Mouse (Mus musculus) natural killer cell, adult 2 months (primary cell): ENCODE results near the gene Zfp963.
"Not testable (repeated sequence)": the region's sequence is repeated elsewhere in the genome, so short reads cannot be mapped to it uniquely, and the experiment has no call there.

Experiments
- DNase-seq, 2 experiments: peaks; one replicate each; pipeline ENCODE4 v3.0.0; 2022; ENCODE audit warnings: low spot score in 2 of 2

Zfp963 gene

DNA sequence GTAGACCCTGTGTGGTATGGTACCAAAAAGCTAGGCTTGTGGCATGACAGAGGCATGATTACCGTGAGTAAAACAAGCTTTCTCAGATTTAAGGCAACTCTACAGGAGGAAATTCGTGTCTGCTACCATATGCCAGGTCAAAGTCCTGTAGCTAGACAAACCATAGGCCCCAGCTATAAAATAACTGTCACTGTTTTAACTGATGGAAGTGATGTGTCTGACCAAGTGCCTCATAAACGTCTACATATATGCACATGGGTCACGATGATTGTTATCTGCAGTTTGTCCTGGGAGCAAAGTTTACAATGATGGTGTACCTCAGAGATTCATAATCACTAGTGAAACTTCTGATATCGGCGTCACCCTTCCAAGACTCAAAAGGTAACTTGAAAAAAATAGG lies 9.0 kb downstream of the Zfp963 start:
- no peak for DNase-seq

DNA sequence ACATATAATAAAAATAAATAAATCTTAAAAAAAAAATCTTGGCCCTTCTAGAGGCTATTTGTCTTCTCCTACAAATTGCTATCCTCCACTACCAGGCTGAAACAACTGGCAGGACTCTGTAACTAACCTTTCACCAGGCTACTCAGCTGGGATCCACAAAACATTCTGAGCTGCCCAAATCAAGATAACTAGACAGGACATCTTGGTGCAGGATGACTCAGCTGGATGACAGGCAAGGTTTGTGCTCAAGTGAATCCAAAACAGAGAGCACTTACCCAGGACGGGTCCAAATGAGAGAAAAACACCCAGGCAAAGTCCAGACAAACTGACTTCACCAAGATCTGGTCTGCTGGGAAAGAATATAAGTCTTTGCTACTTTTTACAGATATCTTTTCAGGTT lies 14.3 kb downstream of the Zfp963 start:
- no peak for DNase-seq

DNA sequence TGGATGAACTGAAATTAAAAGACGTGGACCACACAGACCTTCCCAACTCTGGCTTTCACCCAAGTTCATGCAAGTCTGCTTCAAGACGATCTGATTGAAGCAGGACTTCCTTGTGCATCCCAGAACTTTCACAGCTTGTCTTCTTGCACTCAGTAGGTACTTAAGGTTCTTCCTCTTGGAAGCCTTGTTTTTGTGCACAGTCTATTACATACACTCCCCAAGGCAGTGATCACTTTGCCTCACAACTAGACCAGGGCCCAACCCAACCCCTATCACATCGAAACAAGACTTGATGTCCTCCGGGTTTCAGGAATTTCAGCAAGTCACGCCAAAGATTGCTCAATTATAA lies 32.6 kb downstream of the Zfp963 start:
- no peak for DNase-seq

DNA sequence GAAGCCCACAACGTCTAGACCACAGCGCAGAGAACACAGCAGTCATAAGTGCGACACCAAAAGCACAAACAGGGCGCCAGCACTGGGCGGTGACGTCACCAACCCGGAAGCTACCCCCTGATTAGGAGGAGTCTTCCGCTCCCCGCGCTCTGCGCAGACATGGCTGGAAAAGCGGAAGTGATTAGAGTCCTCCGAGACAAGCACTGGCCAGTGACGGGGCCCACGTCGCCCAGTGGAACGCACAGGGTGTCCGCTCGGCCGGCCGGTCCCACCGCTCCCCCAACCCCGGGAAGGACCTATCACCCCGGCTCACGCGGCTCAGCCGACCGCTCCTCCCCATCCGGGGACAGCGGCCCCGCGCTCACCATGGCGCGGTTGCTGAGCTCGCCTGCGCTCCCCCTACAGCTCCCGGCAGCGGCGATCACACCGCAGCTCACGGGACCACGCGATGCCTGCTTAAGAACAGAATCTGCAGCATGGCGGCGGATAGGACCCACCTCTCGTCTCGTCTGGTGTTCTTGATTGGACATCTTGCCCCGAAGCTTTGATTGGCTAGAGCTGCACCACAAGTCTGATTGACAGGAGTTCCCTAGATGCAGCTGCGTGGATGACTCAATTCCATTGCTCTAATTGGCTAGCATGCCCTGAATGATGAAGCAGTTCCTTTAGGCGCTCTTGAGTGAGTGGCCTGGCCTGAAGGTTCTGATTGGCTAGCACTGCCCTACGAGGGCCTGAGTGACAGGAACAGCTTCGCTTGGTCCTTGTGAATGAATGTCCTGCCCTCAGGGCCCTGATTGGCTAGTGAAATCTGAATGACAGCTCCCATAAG lies 33.2 kb downstream of the Zfp963 start:
- peak; percentile 95 for DNase-seq

DNA sequence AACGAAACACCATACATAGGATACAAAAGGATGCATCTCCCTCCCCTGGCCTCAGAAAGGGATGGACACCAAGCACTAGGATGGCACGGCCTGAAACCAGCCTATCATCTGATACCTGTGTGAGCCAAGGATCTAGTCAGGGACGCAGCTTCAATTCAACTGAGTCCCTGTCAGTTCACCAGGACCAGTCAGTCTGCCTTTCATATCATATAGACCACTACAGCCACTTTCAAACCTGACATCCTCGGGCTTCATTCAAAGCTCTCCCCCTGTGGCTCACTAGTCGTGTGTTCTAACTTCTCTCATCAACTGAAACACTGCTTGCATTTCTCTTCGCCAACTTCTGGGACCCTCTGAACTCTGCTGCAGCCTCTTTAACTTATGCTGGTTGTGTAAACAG lies 34.4 kb downstream of the Zfp963 start:
- DNase-seq, result no peak

DNA sequence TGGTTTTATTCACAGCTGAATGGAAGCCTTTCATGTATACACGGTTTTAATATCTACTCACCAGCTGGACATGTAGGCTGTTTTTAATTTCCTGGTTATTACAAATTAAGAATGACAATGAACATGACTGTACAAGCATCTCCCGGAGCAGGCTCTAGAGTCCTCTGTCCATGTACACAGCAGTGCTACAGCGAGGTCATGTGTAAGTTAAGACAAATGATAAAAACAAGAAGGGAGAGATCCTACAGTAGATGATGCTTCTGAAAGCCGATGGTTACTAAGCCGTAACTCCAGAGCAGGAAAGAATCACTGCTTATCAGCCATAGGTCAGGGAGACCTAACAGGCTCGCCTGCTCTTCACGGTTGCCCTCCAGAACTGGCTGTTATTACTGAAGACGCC lies 36.3 kb downstream of the Zfp963 start:
- DNase-seq, result no peak

DNA sequence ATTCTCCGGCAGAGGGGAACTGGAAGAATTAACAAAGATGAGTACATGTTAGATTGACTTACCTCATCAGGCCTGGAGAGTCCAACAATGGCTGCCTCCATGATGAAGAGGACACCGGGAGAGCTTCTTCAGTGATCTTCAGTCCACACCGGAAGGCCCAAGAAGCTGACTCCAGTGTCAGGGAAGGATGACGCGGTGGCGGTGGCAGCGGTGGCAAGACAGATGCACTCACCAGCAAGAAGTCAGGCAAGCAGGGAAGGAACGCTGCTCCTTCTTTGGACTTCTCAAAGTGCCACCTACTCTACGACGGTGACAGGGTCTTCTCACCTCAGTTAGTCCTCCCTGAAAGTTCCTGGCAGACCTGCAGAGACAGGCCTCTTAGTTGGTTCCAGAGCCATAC lies 39.1 kb downstream of the Zfp963 start, which contains the start of gene Zfp869:
Gene Zfp869 (minus strand): TSS at position 101 of the 400 bp plus-strand sequence.
- not testable (repeated sequence) for DNase-seq

DNA sequence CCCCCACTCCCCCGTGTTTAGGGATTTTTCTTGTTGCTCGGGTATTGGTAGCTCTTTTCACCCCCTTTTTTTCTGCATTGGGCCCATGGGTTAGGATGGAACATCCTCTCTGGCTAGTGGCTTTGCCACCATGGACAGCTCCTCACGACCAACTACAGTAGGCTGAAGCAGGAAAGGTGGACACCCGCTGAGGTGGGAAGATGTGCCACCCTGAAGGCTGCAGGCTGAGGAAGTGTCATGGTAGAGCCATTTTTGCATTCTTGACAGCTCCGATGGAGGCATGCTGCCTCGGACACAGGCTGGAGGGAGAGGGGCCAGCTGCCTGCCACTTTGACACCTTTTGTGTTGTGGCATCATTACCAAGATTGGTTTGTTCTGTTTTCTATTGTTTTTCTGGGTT lies 48.0 kb downstream of the Zfp963 start:
- no peak for DNase-seq
